Mouse (Mus musculus) adrenal gland, postnatal 14 days (tissue): ENCODE measurements around the gene Olfr1393. TPM values are rescaled to one million over a fixed set of nuclear protein-coding genes. Genes with fewer than 3 reads are reported as not detected.

Source experiments
- DNase-seq: peaks from one replicate; pipeline ENCODE4 v3.0.0; 2021; ENCODE audit warnings: mixed read lengths
- long read RNA-seq, 2 experiments: library from polyadenylated mRNA; stranded (forward); transcript quantifications; one replicate each; pipeline ENCODE4 v2.0.0; 2021
- total RNA-seq: library from RNA; stranded (reverse); gene quantifications from 2 replicates; pipeline ENCODE4 v1.2.3, GENCODE M21; 2021

Gene Olfr1393
- total RNA-seq = not detected in 2 replicates
- long read RNA-seq, experiment 1 = 0 reads
- long read RNA-seq, experiment 2 = 0 reads

DNA sequence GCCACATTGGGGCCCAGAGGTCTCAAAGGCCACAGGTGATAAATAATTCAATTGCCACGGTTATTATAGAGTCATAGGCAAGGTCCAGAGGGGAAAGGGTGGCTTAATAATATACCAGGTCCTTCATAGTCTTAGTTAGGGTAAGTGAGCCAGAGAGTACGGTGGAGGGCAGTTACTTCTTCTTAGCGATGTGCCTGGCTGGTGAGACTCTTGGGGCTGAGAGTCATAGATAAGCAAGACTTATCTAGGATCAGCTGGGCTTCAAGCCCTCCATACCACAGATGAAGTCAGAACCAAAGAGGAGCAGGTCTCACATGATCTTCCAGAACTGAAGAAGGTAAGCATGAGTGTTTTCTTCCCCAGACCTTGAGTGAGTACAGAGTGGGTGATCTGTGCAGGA is at the start of gene Olfr1393:
Gene Olfr1393 (plus strand): TSS at position 83 of the 400 bp plus-strand sequence.
- no peak for DNase-seq

DNA sequence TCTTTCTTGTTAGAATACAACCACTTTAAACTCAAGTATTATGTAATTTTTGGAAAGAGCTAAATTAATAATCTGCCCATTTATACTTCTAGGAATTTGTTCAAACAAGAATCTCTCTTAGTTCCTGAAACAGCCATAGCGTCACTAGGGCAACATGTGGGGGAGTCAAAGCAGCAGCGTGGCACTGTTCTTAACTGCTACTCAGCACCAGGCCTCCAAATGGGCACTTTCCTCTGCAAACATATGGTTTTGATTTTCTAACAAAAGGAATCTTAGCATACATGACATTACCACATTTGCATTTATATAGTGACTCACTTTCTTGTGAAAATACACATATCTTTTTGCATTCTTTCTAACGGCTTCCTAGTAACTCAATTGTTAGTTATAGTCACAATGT is 45.3 kb upstream of the Olfr1393 start:
- DNase-seq = no peak

DNA sequence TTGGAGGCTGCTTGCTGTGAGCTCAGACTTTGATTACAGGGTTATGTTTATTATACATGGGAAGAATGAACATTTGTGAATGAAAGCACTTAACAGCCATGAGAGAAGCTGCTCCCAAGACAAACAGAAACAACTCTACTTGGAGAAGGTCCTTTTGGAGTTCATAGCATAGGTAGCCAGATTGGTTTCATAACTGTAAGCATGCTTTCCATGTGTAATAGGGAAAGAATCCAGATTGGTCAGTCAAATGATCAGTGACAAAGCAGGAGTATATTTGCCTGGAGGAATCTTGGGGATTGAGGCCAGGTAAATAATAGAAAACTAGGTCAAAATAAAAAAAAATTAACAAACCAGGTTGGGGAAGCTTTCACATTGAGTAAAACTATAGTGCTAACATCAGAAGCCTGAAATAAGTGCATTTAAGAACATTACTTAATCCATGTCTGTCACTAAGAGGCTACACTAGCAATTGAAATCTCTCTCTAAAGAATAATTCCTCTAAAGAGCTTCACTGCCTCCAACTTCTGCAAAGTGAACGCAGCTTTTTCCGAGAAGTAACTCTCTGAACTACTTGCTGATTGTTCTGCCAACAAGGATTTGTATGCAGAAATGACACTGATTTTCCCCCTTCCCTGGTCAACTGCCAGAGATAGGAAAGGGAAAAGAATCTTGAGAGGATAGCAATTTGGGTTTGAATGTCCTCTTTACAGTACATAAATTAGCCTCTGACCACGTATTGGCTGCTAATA is 42.5 kb upstream of the Olfr1393 start:
- no peak for DNase-seq

DNA sequence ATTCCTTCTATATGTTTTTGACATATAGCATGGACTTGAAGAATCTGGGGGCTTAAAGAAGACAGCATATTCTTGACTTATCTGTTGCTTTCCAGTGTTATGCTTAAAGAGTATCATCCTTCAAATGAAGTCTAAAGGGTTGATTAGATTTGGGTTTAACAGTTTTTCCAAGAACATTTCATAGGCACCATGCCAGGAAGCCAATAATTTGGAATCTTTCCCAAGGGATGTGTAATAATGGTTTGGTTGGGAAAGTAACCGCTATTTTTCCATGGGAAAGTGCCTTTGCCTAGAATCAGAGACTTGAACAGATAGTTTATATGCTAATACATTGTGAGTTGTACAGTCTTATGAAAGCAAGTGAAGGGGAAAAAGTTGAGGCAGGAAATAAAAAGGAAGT is 41.2 kb upstream of the Olfr1393 start:
- no peak for DNase-seq

DNA sequence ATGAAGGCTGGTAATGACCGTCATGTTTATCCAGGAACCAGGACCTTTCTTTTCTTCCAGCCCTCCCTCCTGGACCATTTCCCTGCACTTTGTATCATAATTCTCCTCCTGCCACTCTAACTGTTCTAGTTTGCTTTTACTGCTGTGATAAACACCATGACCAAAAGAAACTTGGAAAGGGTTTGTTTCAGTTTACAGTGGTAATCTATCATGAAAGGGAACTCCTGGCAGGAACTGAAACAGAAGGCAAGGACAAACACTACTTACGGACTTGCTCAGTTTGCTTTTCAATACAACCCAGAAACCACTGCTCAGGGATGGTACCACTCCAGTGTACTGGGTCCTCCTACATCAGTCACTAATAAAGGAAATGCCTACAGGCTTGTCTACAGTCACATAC is 40.6 kb upstream of the Olfr1393 start:
- DNase-seq = no peak

DNA sequence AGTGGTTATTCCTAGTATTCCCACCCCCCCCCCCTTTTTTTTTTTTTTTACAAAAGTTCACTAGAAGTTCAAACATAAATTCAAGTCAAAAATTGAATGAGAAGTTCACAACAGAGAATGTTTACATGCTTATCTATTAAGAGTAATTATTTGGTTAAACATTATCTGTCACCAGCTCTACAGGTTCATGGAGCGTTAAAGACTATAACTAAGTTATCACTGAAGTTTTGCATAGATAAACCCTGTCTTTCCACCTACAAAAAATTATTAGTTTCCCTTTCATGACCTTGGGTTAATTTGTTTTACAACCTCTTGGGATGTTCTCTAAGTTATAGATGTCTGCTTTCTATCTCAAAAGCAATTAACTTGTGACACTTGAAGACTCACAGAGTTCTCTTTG is 37.8 kb upstream of the Olfr1393 start:
- DNase-seq = no peak

DNA sequence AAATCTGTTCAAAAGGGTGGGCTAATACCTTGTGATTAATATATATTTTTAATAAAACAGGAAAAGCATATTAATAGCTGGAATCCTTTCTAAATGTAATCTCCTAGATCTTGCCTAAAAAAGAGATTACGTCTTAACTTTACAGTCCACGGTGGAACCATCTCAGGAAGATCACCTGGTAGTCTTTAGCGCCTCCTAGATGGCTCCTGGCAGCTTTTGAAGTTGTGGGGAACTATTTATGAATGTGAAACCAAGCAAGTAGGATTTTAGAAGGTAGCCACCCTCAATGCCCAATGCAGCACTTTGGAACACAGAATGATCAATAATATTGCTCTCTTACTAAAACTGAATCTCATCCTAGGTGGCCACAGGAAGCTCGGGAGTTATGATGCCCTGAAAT is 37.2 kb upstream of the Olfr1393 start:
- DNase-seq = no peak

DNA sequence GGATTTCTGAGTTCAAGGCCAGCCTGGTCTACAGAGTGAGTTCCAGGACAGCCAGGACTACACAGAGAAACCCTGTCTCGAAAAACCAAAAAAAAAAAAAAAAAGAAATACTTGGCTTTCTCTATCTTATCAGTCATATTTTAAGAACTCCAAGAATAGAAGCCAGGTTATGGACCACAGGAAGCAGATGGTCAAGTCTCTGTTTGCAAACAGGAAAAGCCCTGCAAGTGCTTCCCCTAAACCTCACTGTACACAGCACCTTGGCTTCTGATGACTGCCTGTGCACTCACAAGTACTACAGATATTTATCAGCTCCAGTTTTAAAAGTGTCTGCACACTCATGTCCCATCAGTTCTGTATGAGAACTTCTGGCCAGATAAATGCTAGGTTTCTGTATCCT is 36.6 kb upstream of the Olfr1393 start:
- DNase-seq = no peak

DNA sequence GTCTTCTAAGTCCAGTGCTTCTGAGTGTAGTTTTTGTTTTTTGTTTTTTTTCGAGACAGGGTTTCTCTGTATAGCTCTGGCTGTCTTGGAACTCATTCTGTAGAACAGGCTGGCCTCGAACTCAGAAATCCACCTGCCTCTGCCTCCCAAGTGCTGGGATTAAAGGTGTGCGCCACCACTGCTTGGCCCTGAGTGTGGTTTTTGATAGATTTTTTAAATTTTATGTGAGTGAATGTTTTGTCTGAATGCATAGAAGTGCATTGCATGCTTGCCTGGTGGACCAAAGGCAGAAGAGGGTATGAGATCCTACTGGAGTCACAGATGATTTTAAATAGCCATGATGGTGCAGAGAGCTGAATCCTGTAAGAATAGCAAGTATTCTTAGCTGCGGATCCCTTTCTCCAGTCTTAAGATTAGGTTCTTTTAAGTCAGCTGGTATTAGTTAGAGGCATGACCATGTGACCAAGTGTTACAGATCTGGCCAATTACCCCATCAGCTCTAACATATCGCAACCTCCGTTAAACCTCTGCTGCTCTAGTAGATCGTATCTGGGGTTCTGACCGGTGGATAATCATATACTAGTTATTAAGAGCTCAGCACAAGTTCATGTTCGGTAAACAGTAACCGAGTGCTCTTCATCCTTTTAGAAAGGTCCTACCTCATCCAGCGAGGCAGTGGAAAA is 35.0 kb upstream of the Olfr1393 start:
- no peak for DNase-seq

DNA sequence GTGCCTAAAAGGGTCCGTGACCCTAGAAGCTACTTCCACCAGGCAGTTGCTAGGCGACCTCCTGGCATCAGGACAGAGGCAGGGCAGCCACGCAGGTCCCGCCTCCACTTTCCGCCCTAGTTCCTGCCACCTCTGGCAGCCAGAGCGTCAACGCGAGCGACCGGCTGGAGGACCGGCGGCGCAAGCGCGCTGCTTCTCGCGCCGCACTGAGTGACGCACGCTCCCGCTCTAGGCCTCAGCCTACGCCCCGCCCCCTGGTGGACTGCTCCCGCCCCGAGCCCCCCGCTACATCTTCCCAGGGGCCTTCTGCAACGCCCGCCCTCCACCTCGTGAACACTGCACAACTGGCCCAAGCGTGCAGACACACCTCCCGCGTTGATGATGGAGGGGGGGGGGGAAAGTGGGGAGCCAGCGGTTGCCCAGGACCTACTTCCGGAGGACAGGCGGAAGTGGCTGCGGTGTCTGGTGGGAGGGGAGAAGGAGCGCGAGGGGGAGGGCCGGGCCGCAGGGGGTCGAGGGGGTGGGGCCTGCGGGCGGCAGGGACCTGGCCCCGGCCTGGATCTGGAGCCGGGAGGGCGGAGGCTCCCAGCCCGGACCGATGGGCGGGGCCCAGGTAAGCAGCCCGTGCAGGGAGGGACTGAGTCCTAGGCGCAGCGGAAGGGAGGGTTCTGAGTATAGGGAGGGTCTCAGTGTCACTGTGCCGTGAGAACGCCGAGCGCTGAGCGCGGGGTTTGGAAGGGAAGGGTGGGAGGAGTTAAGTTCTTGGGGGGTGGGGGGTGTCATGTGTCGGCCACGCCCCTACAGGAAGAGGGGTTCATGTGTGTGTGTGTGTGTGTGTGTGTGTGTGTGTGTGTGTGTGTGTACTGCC is 34.1 kb upstream of the Olfr1393 start, which contains the start of gene Mgat1:
Gene Mgat1 (plus strand): TSS at position 465 of the 868 bp plus-strand sequence.
- peak; percentile 97 for DNase-seq

DNA sequence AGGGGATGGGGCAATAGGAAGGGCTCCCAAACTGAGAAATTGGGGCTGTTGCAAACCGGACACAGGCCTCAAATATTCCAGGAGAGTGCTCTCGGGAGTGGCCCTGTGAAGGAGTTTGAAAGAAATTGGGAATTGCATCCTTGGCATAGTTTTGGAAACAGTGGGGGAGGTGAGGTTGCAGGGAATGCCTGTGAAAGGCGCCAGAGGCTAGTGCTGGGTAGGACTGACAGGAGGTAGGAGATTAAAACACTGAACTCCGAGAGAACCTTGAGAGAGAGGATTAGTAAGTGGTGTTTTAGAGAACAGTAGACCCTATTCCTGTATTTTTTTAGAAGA is 33.5 kb upstream of the Olfr1393 start:
- no peak for DNase-seq

DNA sequence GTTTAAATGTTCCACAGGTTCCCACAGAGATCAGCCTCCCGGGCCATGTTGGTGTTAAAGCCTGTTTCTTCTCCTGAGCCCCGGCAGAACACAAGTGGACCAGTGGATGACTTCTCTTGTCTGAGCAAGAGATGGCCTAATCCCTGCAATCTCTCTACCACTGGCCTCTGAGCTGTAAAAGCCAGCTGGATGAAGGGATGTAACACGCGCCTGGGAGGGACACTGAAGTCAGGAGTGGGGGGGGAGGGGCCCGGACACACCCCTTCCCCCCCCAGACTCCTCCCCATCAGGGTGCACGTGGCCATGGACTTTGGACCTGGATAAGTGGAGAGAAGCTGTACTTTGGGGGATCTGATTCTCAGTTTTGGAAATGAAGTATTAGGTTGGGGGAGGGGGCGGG is 32.9 kb upstream of the Olfr1393 start:
- peak; percentile 83 for DNase-seq

DNA sequence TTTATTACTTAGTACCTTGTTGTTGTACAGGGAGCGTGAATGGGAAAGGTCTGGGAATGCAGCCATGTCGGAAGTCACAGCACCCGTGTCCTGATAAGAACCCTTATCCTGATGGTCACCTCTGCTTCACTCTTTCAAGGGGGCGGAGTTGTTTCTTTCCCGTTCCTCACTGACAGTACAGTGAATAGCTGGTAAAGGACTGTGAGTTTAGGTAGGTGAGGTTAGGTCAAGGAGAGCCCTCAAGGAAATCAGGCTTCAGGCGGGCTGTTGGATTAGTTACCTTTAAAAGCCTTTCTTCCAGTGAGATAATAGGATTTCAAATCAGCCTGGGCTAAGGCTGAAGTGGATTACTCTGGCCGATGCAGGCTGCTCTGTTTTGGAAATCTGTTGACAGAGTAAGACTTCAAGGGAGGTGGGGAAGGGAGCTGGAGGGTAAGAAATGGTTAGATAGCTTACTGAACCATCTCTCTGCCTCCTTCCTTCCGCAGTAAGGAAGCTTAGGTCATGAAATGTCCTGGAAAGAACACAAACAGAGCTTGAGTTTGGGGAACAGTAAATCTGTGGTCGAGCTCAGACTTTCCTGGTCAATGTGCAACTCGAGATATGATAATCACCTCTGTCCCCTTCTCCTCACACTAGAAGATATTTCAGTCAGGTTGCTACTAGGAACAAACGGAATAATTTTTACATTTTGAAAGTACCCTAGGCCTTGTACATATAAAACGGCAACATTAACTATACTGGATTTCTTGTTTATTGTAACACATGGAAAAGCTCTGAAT is 32.3 kb upstream of the Olfr1393 start:
- DNase-seq = no peak

DNA sequence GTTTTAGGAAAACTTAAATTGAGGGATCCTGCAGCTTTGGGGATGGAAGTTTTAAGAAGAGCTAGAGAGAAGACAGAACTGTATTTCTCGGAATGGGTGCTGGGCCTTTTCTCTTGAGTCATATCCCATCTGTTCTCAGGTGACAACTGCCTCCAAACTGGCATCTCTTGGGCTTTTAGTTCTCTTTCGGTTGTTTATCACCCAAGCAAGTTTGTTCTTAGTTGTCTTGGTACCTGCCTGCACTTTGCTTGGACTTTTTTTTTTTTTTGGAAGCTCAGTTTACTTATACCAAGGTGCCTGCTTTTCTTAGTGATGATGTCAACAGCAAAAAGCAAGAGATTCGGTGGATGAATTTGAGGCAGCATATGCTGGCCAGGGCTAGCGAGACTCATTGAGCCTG is 31.6 kb upstream of the Olfr1393 start:
- no peak for DNase-seq

DNA sequence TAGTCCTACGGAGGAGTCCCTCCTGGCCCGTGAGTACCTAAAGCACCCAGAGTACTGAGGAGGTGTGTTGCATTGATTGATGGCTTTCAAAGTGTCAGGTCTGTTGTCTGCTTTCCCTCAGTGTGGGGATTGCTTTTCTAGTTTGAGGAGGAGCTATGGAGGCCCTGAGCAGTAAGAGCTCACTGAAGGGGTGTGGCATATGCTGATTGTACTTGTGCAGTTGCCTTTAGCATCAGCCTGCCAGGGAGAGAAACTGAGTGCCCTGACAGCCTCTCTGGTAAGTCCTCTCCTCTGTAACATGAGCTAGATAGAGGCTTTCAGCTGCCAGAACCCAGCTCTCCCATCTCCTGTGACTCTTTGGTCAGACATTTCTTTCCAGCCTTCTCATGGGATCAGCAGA is 30.8 kb upstream of the Olfr1393 start:
- no peak for DNase-seq

DNA sequence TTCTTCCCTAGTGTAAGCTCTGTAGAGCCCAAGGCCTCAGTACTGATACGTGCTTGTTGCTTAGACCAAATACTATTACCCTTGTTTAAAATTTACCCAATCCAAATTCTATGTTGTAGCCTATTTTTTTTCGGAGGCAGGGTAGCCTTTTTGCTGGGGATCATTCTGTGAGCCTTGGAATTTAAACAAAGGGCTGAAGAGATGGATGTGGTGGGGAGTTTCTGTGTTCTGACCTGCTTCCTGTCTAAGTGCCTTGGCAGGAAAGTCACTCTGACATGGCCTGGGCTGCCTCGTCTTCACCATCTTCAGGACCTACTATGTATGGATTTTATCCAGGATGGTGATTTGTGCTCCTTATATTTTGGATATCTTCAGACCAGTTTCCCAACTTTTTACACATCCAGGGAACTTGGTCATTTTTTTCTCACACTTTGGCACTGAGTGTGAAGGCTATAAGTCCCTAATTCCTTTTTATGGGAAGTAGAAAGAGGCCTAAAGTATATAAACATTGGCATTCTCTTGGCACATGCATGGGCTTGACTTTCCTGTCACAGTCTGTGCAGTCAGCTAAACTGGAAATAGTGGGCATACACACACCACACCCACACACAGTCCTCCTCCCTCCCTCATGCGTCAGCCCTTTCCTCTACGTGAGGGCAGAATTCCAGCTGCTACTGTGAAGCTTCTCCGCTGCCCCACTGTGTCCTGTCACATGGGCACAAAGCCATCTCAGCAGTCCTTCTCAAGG is 29.7 kb upstream of the Olfr1393 start:
- peak; percentile 73 for DNase-seq

DNA sequence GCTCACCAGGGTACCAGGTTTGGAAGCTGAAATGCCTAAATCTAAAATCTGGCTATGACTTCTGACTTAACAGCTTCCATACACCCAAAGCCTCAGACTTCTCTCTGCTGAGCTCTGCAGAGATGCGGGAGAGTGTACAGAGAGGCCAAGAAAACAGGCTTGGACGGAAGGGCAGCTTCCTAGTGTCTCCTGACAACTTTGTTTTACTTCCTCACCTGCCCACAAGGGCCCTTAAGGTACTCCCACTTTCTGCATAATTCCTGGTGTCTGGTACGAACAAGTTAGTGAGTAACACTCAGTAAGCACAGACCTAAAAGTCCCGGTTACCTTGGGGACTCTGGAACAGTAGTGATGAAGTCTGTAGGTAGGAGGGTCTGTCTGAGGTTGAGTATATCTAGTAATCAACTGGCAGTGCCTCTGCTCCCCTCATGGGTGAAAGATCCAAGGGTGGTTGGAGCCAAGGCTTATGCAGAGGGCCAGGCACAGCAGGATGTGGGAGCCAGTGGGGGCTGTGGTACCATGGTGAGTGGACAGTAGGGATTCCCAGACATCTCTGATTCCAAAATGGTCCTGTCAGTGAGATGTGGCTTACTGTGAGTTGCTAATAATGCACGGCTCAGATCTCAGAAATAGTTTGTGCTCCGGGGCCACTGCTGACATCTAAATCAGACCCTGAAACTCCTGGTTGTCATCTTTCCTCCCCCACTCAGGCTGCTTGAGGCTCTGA is 29.0 kb upstream of the Olfr1393 start:
- no peak for DNase-seq

DNA sequence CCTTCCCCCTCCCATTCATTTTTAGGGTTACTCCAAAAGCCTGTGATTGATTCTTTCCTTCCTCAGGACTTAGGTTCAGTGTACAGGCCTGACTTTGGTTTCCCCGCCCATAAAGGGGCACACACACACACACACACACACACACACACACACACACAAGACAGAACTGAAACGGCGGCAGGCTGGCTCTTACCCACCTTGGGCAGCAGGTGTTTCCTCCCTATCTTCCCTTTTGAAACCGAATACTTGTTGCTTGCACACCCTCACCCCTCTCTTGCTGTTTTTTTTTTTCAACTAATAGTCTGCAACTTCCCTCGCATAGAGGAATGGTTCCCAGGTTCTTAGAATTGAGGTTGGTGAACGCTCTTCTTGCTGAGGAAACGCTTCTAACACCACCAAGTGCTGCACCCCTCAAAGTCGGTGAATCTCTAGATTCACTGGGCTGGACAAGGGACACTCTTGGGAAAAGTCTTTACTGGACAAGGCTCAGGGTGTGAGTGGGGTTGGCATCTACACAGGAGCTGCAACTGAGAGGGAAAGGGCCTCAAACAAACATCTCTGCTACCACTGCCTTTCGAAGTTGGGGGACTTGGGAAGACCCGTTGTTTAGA is 28.2 kb upstream of the Olfr1393 start:
- peak; percentile 59 for DNase-seq

DNA sequence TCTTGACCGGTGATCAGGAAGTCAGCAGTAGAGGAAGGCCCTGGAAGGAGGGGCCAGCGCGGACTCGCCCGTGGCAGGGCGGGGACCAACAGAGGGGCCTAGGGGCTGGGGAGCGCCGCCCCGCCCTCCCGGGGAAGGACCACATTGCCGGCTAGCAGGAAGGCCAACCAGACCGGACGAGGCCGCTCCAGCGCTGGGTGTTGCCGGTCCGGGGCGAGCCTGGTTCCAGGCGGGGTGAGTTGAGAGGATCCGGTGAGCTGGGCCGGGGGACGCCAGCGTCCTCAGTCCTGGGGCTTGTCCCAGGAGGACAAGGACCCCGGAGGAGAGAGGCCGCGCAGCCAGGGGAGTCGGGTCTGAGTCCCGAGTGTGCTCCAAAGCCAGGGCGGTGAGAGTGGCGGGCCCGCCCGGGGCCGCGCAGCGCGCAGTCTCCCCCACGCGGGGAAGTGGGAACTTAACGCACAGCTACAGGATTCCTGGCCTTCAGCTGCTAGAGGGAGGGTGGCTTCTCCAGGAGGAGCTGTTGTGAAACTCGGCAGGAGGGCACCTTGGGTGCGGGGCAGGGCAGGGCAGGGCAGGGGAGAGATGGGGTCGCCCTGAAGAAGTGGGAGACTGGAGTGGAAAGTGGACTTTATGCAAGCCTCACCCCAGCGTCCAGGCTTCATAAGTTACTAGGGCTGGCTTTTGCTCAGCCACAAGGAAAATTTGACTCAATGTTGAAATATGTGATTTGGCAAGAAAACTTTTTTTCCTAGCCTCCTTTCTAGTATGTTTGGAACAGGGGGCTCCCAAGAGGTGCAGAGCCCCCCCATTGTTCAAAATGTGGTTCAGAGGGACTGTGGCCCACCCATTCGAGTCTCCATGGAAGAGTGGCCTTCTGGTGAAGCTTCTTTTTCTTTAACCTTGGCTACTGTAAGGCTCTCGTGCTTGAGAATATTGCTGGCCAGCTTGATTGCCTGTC is 27.4 kb upstream of the Olfr1393 start:
- peak; percentile 95 for DNase-seq
